Mouse (Mus musculus) stomach, postnatal 0 days (tissue): ENCODE results near the gene Nrde2.
A peak's percentile ranks its signal among the peaks of the same experiment; 100 is the strongest.

Experiments used
- CTCF ChIP-seq: IDR thresholded peaks from 2 replicates; pipeline ENCODE4 v1.5.1; 2016; ENCODE audit warnings: antibody characterized with exemption, low read depth, mild to moderate bottlenecking, moderate library complexity
- EP300 ChIP-seq: optimal IDR thresholded peaks from 2 replicates; pipeline ENCODE3; 2016; ENCODE audit warnings: antibody characterized with exemption

DNA sequence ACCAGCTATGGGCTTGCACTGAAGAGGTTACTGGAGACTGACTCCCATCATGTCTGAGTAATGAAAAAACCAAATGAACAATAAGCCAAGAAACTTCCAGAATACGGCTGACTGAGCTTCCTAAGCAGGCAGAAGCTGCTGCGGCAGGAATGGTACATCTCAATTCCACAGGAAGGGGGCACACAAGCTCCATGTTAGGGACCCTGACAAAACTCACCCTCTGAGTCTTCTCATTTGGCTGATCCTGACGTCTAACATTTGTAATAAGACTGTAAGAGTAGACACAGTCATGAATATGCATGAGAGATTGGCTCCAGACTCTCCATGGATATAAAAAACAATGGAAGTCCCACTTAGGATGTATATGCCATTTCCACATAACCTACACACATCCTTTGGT is 6.7 kb upstream of the Nrde2 start:
- TF ChIP-seq CTCF (peak; percentile 78), EP300 (no peak)
